Mouse (Mus musculus) liver, embryonic 16.5 days (tissue): ENCODE data around the gene Slco2b1. TPM values are rescaled to one million over a fixed set of nuclear protein-coding genes. Genes with fewer than 3 reads are reported as not detected.
"Not testable (repeated sequence)": the region's sequence is repeated elsewhere in the genome, so short reads cannot be mapped to it uniquely, and the experiment has no call there.

ENCODE experiments used
- ATAC-seq: fragments of 200-750 bp; cut with Nextera tagmentation; 2 replicates; pipeline ENCODE4 v1.8.0; 2017; ENCODE audit warnings: low read depth, mild to moderate bottlenecking, moderate number of reproducible peaks, moderate library complexity
- H3K27ac ChIP-seq: fragments of 300-500 bp; sonication (generic); 2 replicates; pipeline ENCODE4 v1.5.1; 2014; ENCODE audit warnings: mild to moderate bottlenecking, low read length
- H3K27me3 ChIP-seq: fragments of 300-500 bp; sonication (generic); 2 replicates; pipeline ENCODE4 v1.6.1; 2014; ENCODE audit warnings: low read depth, low read length, mixed read lengths; ENCODE audit not compliant: control insufficient read depth, insufficient read depth
- H3K36me3 ChIP-seq: fragments of 300-500 bp; sonication (generic); 2 replicates; pipeline ENCODE4 v1.6.1; 2014; ENCODE audit warnings: mild to moderate bottlenecking; ENCODE audit not compliant: control insufficient read depth, insufficient read depth
- H3K4me1 ChIP-seq: fragments of 300-500 bp; sonication (generic); 2 replicates; pipeline ENCODE4 v1.6.1; 2014; ENCODE audit warnings: low read depth, low read length, mixed read lengths; ENCODE audit not compliant: control insufficient read depth
- H3K4me2 ChIP-seq: fragments of 300-500 bp; sonication (generic); 2 replicates; pipeline ENCODE4 v1.6.1; 2014; ENCODE audit warnings: low read depth, low read length, mixed read lengths
- H3K4me3 ChIP-seq: fragments of 300-500 bp; sonication (generic); 2 replicates; pipeline ENCODE4 v1.5.1; 2014; ENCODE audit warnings: low read depth, mild to moderate bottlenecking, low read length
- H3K9ac ChIP-seq: fragments of 300-500 bp; sonication (generic); 2 replicates; pipeline ENCODE4 v1.6.1; 2014; ENCODE audit warnings: low read depth, low read length
- H3K9me3 ChIP-seq: fragments of 300-500 bp; sonication (generic); replicated peaks from 2 replicates; pipeline ENCODE4 v1.6.1; 2016; ENCODE audit warnings: low read length; ENCODE audit not compliant: control insufficient read depth
- WGBS: fragments of 180-500 bp; shearing (Covaris S2); extraction: QIAGEN DNeasy Blood & Tissue Kit; methylation state at CpG from one replicate; pipeline ENCODE4 v1.1.7; 2014; ENCODE audit not compliant: insufficient replicate concordance; 5-methylcytosine and 5-hydroxymethylcytosine counted together
- polyA plus RNA-seq: library from polyadenylated mRNA; unstranded; fragments of >200 nt; fragmentation: Nextera tagmentation; extraction: Ambion mirVana; gene quantifications from 2 replicates; pipeline ENCODE4 v1.2.1, GENCODE M21; 2015

Slco2b1 gene
- polyA plus RNA-seq, 1 experiment from 2014 or later = 0.58 TPM

DNA sequence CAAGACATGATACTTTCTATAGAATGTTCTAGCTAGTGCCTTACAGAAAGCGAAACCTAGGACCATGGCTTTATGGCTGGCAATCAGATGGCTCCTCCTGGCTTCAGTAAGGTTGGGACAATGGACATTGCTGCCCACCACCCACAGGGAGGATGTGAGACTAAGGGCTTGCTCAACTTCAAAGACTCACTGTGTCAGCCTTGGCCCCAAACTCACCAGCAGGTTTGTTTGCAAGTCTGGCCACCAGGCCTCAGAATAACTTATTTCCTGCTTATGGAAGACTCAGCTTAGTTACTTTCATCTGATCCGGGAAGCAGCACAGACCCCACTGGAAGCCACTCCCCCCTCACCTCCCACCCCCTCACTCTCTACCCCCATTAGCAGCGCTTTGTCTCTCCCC is 12.0 kb downstream of the Slco2b1 start:
- Histone ChIP-seq H3K9me3 (no peaks in the 10 kb centered on the region), H3K4me1 (no peaks in the 10 kb centered on the region), H3K9ac (no peak overlapping the region), H3K27ac (no peak overlapping the region), H3K4me3 (no peak overlapping the region), H3K36me3 (no peaks in the 10 kb centered on the region), H3K27me3 (no peaks in the 10 kb centered on the region), H3K4me2 (no peak overlapping the region)
- no peak for ATAC-seq
- 58% methylated on average over 3 of the region's 3 CpGs for WGBS

- Histone ChIP-seq H3K36me3 (no peaks in the 10 kb centered on the region), H3K4me2 (no peak overlapping the region), H3K9me3 (no peaks in the 10 kb centered on the region), H3K27me3 (no peaks in the 10 kb centered on the region), H3K27ac (no peak overlapping the region), H3K9ac (no peak overlapping the region), H3K4me3 (no peak overlapping the region), H3K4me1 (no peaks in the 10 kb centered on the region)
- ATAC-seq = no peak
- 60% methylated on average over 3 of the region's 3 CpGs for WGBS
Observed at GRCm38 (mm10) chr7:99698576-99698975, 12.6 kb downstream of the Slco2b1 start.

DNA sequence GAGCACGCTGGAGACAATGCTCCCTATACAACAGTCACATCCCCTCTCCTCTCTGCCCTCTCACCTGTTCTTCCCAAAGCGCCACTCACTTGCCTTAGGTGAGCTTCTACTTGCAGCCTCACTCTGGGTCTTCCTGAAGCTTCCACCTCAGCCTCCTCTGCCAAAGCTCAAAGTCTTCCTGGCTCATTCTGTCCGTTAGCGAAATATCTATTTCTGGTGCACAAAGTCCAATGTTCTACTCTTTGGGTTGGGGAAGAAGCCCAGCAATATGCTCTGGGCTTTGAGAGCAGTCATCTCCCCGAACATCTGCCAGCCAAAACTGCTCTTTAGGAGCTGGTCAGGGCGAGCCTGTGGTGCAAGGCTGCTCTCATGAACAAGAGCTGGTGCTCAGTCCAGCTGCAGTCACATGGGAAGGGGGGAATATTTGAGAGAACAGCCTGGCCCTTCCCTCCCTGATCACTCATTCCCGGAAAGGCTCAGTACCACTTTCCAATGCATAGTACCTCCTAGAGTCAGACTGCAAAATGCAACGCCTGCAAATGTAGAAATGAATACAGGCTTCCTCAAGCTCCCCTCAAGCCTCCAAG is 15.6 kb downstream of the Slco2b1 start:
- no peak overlapping the region for H3K9ac ChIP-seq
- no peak for ATAC-seq

GRCm38 (mm10) chr7:99694424-99694823 is 16.7 kb downstream of the Slco2b1 start:
- not testable (repeated sequence) for H3K4me3 ChIP-seq, H3K27ac ChIP-seq, H3K4me2 ChIP-seq, H3K27me3 ChIP-seq, H3K4me1 ChIP-seq, H3K36me3 ChIP-seq, H3K9me3 ChIP-seq, H3K9ac ChIP-seq, ATAC-seq
- 50% methylated on average over 5 of the region's 5 CpGs for WGBS

More for the DNA sequence above, 15.6 kb downstream of the Slco2b1 start:
- no peaks in the 10 kb centered on the region for H3K9me3 ChIP-seq
- no peak overlapping the region for H3K4me2 ChIP-seq
- 54% methylated on average over 8 of the region's 8 CpGs for WGBS
- H3K27ac ChIP-seq = no peak overlapping the region
- no peaks in the 10 kb centered on the region for H3K4me1 ChIP-seq
- H3K36me3 ChIP-seq = no peaks in the 10 kb centered on the region
- no peak overlapping the region for H3K4me3 ChIP-seq
- H3K27me3 ChIP-seq = no peaks in the 10 kb centered on the region

- 69% methylated on average over 3 of the region's 3 CpGs for WGBS
- no peaks in the 10 kb centered on the region for H3K4me1 ChIP-seq
- no peak overlapping the region for H3K4me3 ChIP-seq
- no peaks in the 10 kb centered on the region for H3K9me3 ChIP-seq
- H3K27me3 ChIP-seq = no peaks in the 10 kb centered on the region
- H3K36me3 ChIP-seq = no peaks in the 10 kb centered on the region
- no peak overlapping the region for H3K27ac ChIP-seq
- no peak overlapping the region for H3K9ac ChIP-seq
- H3K4me2 ChIP-seq = no peak overlapping the region
- ATAC-seq = no peak
Observed at GRCm38 (mm10) chr7:99693976-99694375, 17.2 kb downstream of the Slco2b1 start.

DNA sequence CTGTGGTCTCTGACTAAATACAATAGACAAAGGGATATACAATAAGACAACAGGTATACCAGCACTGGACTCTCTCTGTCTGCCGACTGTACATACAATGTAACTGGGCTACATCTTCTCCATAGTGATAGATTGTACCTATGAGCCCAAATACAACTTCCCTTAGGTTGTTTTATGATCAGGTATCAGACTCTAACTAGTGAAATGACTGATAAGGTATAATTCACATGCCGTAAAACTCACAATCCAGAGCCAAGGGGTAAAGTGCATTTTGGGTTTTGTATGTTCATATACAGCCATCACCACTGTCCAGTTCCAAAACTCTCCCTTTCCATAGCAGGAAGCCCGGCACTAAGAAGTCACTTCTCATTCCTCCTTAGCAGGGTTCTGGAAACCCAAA is 17.8 kb downstream of the Slco2b1 start:
- Histone ChIP-seq H3K4me2 (no peak overlapping the region), H3K27me3 (no peaks in the 10 kb centered on the region), H3K9ac (no peak overlapping the region), H3K9me3 (no peaks in the 10 kb centered on the region), H3K36me3 (no peaks in the 10 kb centered on the region), H3K4me3 (no peak overlapping the region), H3K27ac (no peak overlapping the region), H3K4me1 (no peaks in the 10 kb centered on the region)
- WGBS = 70% methylated on average over 3 of the region's 3 CpGs
- ATAC-seq = no peak

DNA sequence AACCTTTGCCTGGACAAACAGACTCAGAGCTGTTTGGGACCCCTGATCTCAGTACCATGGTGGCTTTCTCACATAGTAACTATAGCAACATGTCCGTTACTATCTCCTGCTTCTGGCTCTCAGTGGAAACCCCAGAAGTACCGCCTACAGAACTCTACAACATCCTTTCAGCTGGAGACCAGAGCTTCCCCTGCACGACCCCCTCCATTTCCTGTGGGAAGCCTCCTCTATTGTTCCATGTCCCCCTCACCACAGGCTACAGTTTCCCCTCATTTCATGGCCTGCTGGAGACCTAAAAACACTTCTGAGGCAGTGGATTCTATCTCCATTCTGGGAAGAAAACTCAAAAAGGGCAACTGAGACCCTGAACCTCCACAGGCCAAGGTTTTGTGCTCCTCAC is 18.7 kb downstream of the Slco2b1 start:
- no peak overlapping the region for H3K4me3 ChIP-seq
- 13% methylated on average over 3 of the region's 3 CpGs for WGBS
- ATAC-seq = no peak

DNA sequence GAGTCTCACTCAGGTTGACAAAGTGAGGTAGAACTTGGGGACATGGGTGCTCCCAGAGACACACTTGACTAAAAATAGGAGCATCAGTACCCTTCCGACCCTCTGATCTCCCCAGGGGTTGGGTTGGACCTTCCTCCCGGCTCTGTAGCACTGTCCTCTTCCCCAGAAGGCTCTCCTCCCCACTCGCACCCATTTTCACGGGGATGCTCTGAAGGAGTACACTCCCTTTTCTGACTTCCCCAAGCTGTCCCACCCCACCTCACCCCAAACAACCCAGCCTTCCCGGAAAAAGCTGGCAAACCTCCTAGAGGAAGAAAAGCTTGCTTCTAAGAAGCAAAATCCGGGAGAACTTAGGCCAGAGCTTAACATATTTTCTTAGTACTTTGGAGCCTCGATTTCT is 20.3 kb downstream of the Slco2b1 start:
- no peak for ATAC-seq
- no peak overlapping the region for H3K27ac ChIP-seq
- WGBS = 54% methylated on average over 7 of the region's 7 CpGs
- no peaks in the 10 kb centered on the region for H3K27me3 ChIP-seq
- H3K9me3 ChIP-seq = no peaks in the 10 kb centered on the region
- H3K4me3 ChIP-seq = no peak overlapping the region
- no peak overlapping the region for H3K4me2 ChIP-seq
- no peaks in the 10 kb centered on the region for H3K36me3 ChIP-seq
- no peaks in the 10 kb centered on the region for H3K4me1 ChIP-seq
- H3K9ac ChIP-seq = no peak overlapping the region

More for the DNA sequence above, 18.7 kb downstream of the Slco2b1 start:
- H3K36me3 ChIP-seq = no peaks in the 10 kb centered on the region
- no peaks in the 10 kb centered on the region for H3K9me3 ChIP-seq
- H3K27me3 ChIP-seq = no peaks in the 10 kb centered on the region
- no peak overlapping the region for H3K9ac ChIP-seq
- H3K4me2 ChIP-seq = no peak overlapping the region
- H3K27ac ChIP-seq = no peak overlapping the region
- H3K4me1 ChIP-seq = no peaks in the 10 kb centered on the region

- no peaks in the 10 kb centered on the region for H3K27me3 ChIP-seq
- no peaks in the 10 kb centered on the region for H3K9me3 ChIP-seq
- no peaks in the 10 kb centered on the region for H3K36me3 ChIP-seq
- H3K4me3 ChIP-seq = no peak overlapping the region
- no peaks in the 10 kb centered on the region for H3K4me1 ChIP-seq
- H3K27ac ChIP-seq = no peak overlapping the region
- no peak overlapping the region for H3K9ac ChIP-seq
- ATAC-seq = no peak
- 38% methylated on average over 4 of the region's 4 CpGs for WGBS
- no peak overlapping the region for H3K4me2 ChIP-seq
Observed at GRCm38 (mm10) chr7:99684086-99684485, 27.1 kb downstream of the Slco2b1 start.
